Mouse (Mus musculus): ENCODE data around the gene Id1. TPM values are rescaled to one million over a fixed set of nuclear protein-coding genes. Genes with fewer than 3 reads are reported as not detected.

Gene Id1
- polyA plus RNA-seq (2015; fragmentation: Nextera tagmentation; extraction: Ambion mirVana), result 39.7 and 40.4 TPM in 2 replicates

DNA sequence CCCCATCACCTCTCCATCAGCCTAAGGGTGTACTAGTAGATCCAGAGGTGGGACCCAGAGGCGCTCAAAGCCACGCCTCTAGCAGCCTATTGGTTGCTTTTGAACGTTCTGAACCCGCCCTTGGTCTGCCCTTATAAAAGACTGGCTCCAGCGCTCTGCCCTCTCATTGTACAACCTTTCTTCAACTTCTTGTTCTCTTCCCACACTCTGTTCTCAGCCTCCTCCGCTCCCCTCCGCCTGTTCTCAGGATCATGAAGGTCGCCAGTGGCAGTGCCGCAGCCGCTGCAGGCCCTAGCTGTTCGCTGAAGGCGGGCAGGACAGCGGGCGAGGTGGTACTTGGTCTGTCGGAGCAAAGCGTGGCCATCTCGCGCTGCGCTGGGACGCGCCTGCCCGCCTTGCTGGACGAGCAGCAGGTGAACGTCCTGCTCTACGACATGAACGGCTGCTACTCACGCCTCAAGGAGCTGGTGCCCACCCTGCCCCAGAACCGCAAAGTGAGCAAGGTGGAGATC is at the start of gene Id1:
Gene Id1, plus strand, starts transcription at position 162 of the 512 bp plus-strand sequence.
- WGBS (ENCODE audit: insufficient replicate concordance), result under 1% methylated on average over 28 of the region's 28 CpGs
- Histone ChIP-seq H3K27ac (ENCODE audit: low read depth) (peak within 1 kb of the TSS; percentile 89), H3K4me3 (ENCODE audit: low read depth, low read length) (peak within 1 kb of the TSS; percentile 82), H3K4me2 (ENCODE audit: low read depth, low read length) (peak within 1 kb of the TSS; percentile 87), H3K4me1 (ENCODE audit: insufficient read depth) (peaks cover 60% of the 10 kb centered on the region), H3K27me3 (ENCODE audit: insufficient read depth, low read length) (peaks cover 8% of the 10 kb centered on the region; the same call in 1 of the 2 replicates), H3K36me3 (replicated peaks; ENCODE audit: insufficient read depth, low read length) (no peaks in the 10 kb centered on the region), H3K9me3 (ENCODE audit: low read length) (no peaks in the 10 kb centered on the region), H3K9ac (replicated peaks) (peak within 1 kb of the TSS; percentile 93)
- DNase-seq (peak; percentile 90), ATAC-seq (peak; percentile 66)
- no peak for TF ChIP-seq CTCF (IDR thresholded peaks at IDR 0.05; ENCODE audit: low read depth)
- 0 out of 2 replicates have a peak, but pooled peaks have one; percentile 56 for TF ChIP-seq EP300 (IDR thresholded peaks at IDR 0.05; ENCODE audit: low read depth)

GRCm38 (mm10) chr2:152686399-152686798 is 49.7 kb upstream of the Id1 start:
- no peak overlapping the region; the same call in 1 of the 2 replicates for H3K9ac ChIP-seq (replicated peaks)
- H3K27me3 ChIP-seq (ENCODE audit: insufficient read depth, low read length), result no peaks in the 10 kb centered on the region
- 57% methylated on average over 12 of the region's 12 CpGs for WGBS (ENCODE audit: insufficient replicate concordance)
- peaks cover 77% of the 10 kb centered on the region for H3K36me3 ChIP-seq (replicated peaks; ENCODE audit: insufficient read depth, low read length)
- peak overlapping the region; percentile 53 for H3K4me3 ChIP-seq (ENCODE audit: low read depth, low read length)
- no peak for DNase-seq
- peak overlapping the region; percentile 60 for H3K4me2 ChIP-seq (ENCODE audit: low read depth, low read length)
- no peaks in the 10 kb centered on the region for H3K9me3 ChIP-seq (ENCODE audit: low read length)
- no peaks in the 10 kb centered on the region for H3K4me1 ChIP-seq (ENCODE audit: insufficient read depth)
- H3K27ac ChIP-seq (ENCODE audit: low read depth), result peak overlapping the region; percentile 40; the same call in 1 of the 2 replicates
- TF ChIP-seq EP300 (IDR thresholded peaks at IDR 0.05; ENCODE audit: low read depth) (no peak), CTCF (IDR thresholded peaks at IDR 0.05; ENCODE audit: low read depth) (no peak)
- ATAC-seq, result no peak

- TF ChIP-seq EP300 (IDR thresholded peaks at IDR 0.05; ENCODE audit: low read depth) (peak; percentile 67; the same call in 1 of the 2 replicates), CTCF (IDR thresholded peaks at IDR 0.05; ENCODE audit: low read depth) (no peak)
- peak within 1 kb of the TSS; percentile 66 for H3K9ac ChIP-seq (replicated peaks)
- peak within 1 kb of the TSS; percentile 71 for H3K4me2 ChIP-seq (ENCODE audit: low read depth, low read length)
- H3K4me1 ChIP-seq (ENCODE audit: insufficient read depth), result no peaks in the 10 kb centered on the region
- peaks cover 73% of the 10 kb centered on the region for H3K36me3 ChIP-seq (replicated peaks; ENCODE audit: insufficient read depth, low read length)
- H3K27ac ChIP-seq (ENCODE audit: low read depth), result peak within 1 kb of the TSS; percentile 57; the same call in 1 of the 2 replicates
- no peaks in the 10 kb centered on the region for H3K9me3 ChIP-seq (ENCODE audit: low read length)
- H3K4me3 ChIP-seq (ENCODE audit: low read depth, low read length), result peak within 1 kb of the TSS; percentile 53
- H3K27me3 ChIP-seq (ENCODE audit: insufficient read depth, low read length), result no peaks in the 10 kb centered on the region
- WGBS (ENCODE audit: insufficient replicate concordance), result 57% methylated on average over 45 of the region's 45 CpGs
- ATAC-seq (peak; percentile 97), DNase-seq (peak; percentile 92)
Observed at GRCm38 (mm10) chr2:152686806-152687267, 49.2 kb upstream of the Id1 start, which contains the start of gene Mcts2. Gene Mcts2, plus strand, starts transcription at chr2:152687035.

DNA sequence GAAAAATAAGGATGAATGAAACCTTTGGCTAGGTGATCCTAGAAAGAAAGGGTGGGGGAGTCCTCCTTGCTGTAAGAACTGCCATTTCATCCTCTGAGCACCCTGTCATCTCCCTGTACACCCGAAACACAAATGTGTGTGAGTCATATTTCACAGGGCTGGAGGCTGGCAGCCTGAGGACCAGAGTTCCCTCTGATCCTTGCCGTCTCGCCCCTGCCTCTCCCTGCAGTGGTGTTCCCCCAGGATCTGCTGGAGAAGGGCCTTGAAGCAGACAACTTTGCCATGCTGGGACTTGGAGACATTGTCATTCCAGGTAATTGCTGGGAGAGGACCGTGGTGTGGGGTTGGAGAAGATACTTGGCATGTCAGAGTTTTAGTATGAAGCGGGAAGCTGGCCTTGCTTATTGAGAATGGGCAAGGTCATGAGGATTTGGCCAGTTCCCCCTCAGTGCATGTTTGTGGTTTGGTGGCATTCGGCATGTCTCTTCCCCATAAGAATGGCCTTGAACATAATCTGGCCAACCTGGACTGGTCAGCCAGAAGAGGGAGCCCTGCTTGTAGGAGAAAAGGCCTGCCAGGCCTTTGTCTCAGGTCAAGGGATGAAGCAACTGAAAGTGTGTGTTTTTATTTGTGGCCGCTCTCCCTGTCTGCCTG is 44.4 kb upstream of the Id1 start:
- DNase-seq, result no peak
- 67% methylated on average over 7 of the region's 7 CpGs for WGBS (ENCODE audit: insufficient replicate concordance)

GRCm38 (mm10) chr2:152693233-152693632 is 42.8 kb upstream of the Id1 start:
- TF ChIP-seq EP300 (IDR thresholded peaks at IDR 0.05; ENCODE audit: low read depth) (no peak), CTCF (IDR thresholded peaks at IDR 0.05; ENCODE audit: low read depth) (peak; percentile 92)
- H3K9ac ChIP-seq (replicated peaks), result no peak overlapping the region
- peak; percentile 75 for DNase-seq
- H3K4me2 ChIP-seq (ENCODE audit: low read depth, low read length), result peak overlapping the region; percentile 56
- H3K36me3 ChIP-seq (replicated peaks; ENCODE audit: insufficient read depth, low read length), result peaks cover 48% of the 10 kb centered on the region
- 12% methylated on average over 9 of the region's 9 CpGs for WGBS (ENCODE audit: insufficient replicate concordance)
- no peaks in the 10 kb centered on the region for H3K9me3 ChIP-seq (ENCODE audit: low read length)
- no peaks in the 10 kb centered on the region for H3K27me3 ChIP-seq (ENCODE audit: insufficient read depth, low read length)
- ATAC-seq, result no peak
- no peak overlapping the region for H3K4me3 ChIP-seq (ENCODE audit: low read depth, low read length)
- H3K27ac ChIP-seq (ENCODE audit: low read depth), result no peak overlapping the region
- H3K4me1 ChIP-seq (ENCODE audit: insufficient read depth), result peaks cover 4% of the 10 kb centered on the region; the same call in 1 of the 2 replicates

More for the DNA sequence above, 44.4 kb upstream of the Id1 start:
- H3K36me3 ChIP-seq (replicated peaks; ENCODE audit: insufficient read depth, low read length), result peaks cover 46% of the 10 kb centered on the region
- no peaks in the 10 kb centered on the region for H3K4me1 ChIP-seq (ENCODE audit: insufficient read depth)
- H3K27ac ChIP-seq (ENCODE audit: low read depth), result no peak overlapping the region
- TF ChIP-seq CTCF (IDR thresholded peaks at IDR 0.05; ENCODE audit: low read depth) (peak; percentile 54), EP300 (IDR thresholded peaks at IDR 0.05; ENCODE audit: low read depth) (no peak)
- no peak overlapping the region for H3K4me3 ChIP-seq (ENCODE audit: low read depth, low read length)
- no peak overlapping the region for H3K4me2 ChIP-seq (ENCODE audit: low read depth, low read length)
- H3K27me3 ChIP-seq (ENCODE audit: insufficient read depth, low read length), result no peaks in the 10 kb centered on the region
- ATAC-seq, result no peak
- H3K9me3 ChIP-seq (ENCODE audit: low read length), result no peaks in the 10 kb centered on the region
- no peak overlapping the region for H3K9ac ChIP-seq (replicated peaks)

- no peak for TF ChIP-seq EP300 (IDR thresholded peaks at IDR 0.05; ENCODE audit: low read depth)
- TF ChIP-seq CTCF (IDR thresholded peaks at IDR 0.05; ENCODE audit: low read depth), result no peak
- Histone ChIP-seq H3K27ac (ENCODE audit: low read depth) (no peak overlapping the region), H3K9ac (replicated peaks) (no peak overlapping the region), H3K4me2 (ENCODE audit: low read depth, low read length) (peak overlapping the region; percentile 56), H3K4me1 (ENCODE audit: insufficient read depth) (peaks cover 4% of the 10 kb centered on the region; the same call in 1 of the 2 replicates), H3K4me3 (ENCODE audit: low read depth, low read length) (no peak overlapping the region), H3K36me3 (replicated peaks; ENCODE audit: insufficient read depth, low read length) (peaks cover 49% of the 10 kb centered on the region), H3K27me3 (ENCODE audit: insufficient read depth, low read length) (no peaks in the 10 kb centered on the region), H3K9me3 (ENCODE audit: low read length) (no peaks in the 10 kb centered on the region)
- 88% methylated on average over 13 of the region's 13 CpGs for WGBS (ENCODE audit: insufficient replicate concordance)
- no peak for DNase-seq
- no peak for ATAC-seq
Observed at GRCm38 (mm10) chr2:152693735-152694134, 42.3 kb upstream of the Id1 start.
